In genomic region chr16:64754743-64755139, GRCm38 (mm10) we compare ENCODE assay signal across 8 mouse cellular contexts. TPM values are rescaled to one million over a fixed set of nuclear protein-coding genes. Genes with fewer than 3 reads are reported as not detected.
DNase-seq lines count a peak whose midpoint lies in the region; ATAC-seq and TF ChIP-seq lines count a peak whose summit lies in the region.

No protein-coding gene starts in this region.

- no peak overlapping the region for H3K4me3 ChIP-seq in gastrocnemius, adult 2 months
- no peak overlapping the region for H3K4me3 ChIP-seq in spleen, adult 2 months (ENCODE audit: extremely low read depth, insufficient read depth, insufficient read length)
- no peak overlapping the region for H3K4me3 ChIP-seq in hindbrain, embryonic 13.5 days
- no peak overlapping the region for H3K4me3 ChIP-seq in midbrain, embryonic 16.5 days (ENCODE audit: low read depth, low read length)

- no peak overlapping the region for H3K9ac ChIP-seq in hindbrain, embryonic 13.5 days
- no peak overlapping the region for H3K9ac ChIP-seq in midbrain, embryonic 16.5 days (ENCODE audit: low read depth, low read length)

- H3K4me1 ChIP-seq in spleen, adult 2 months (ENCODE audit: control insufficient read depth, insufficient read depth, insufficient read length): peaks cover 2% of the 10 kb centered on the region; the same call in 1 of the 2 replicates
- H3K4me1 ChIP-seq in hindbrain, embryonic 13.5 days (replicated peaks): no peaks in the 10 kb centered on the region
- H3K4me1 ChIP-seq in midbrain, embryonic 16.5 days (ENCODE audit: control insufficient read depth, insufficient read depth, low read length): no peaks in the 10 kb centered on the region

- no peaks in the 10 kb centered on the region for H3K27me3 ChIP-seq in spleen, adult 2 months (ENCODE audit: control insufficient read depth, insufficient read depth, low read length)
- H3K27me3 ChIP-seq in hindbrain, embryonic 13.5 days: no peaks in the 10 kb centered on the region
- no peaks in the 10 kb centered on the region for H3K27me3 ChIP-seq in midbrain, embryonic 16.5 days (ENCODE audit: control insufficient read depth, insufficient read depth, low read depth, low read length)

- no peak for DNase-seq in gastrocnemius, adult 2 months
- DNase-seq in gastrocnemius, postnatal 14 days: no peak
- DNase-seq in spleen, adult 2 months (ENCODE audit: low read depth in 1 of 2, low spot score in 2 of 2): no peak
- DNase-seq in spleen, postnatal 4 days (ENCODE audit: low spot score in 2 of 2): no peak
- DNase-seq in spleen, postnatal 36 days (ENCODE audit: low spot score in 2 of 2): no peak
- no peak for DNase-seq in layer of hippocampus, adult 9-10 months (ENCODE audit: low spot score)

- WGBS in spleen, adult 2 months: 44% methylated on average over 3 of the region's 3 CpGs
- WGBS in hindbrain, embryonic 13.5 days: 44% methylated on average over 3 of the region's 3 CpGs
- 38% methylated on average over 3 of the region's 3 CpGs for WGBS in midbrain, embryonic 16.5 days

- intact Hi-C loops in gastrocnemius, adult 2 months (cut with DNase I): no loop called here
- intact Hi-C loops in gastrocnemius, postnatal 14 days (cut with DNase I; ENCODE audit: low total_unique reads): no loop called here

- H3K4me2 ChIP-seq in hindbrain, embryonic 13.5 days: no peak overlapping the region
- no peak overlapping the region for H3K4me2 ChIP-seq in midbrain, embryonic 16.5 days (ENCODE audit: low read length)

- TF ChIP-seq CTCF in gastrocnemius, adult 2 months (IDR thresholded peaks at IDR 0.05): peak; percentile 60
- peak; percentile 27; the same call in 1 of the 2 replicates for TF ChIP-seq CTCF in spleen, adult 2 months (IDR thresholded peaks at IDR 0.05; ENCODE audit: extremely low read depth, insufficient read depth, insufficient read length, insufficient replicate concordance)

- no peaks in the 10 kb centered on the region for H3K36me3 ChIP-seq in spleen, adult 2 months (ENCODE audit: control insufficient read depth, insufficient read depth, low read length)
- H3K36me3 ChIP-seq in hindbrain, embryonic 13.5 days: no peaks in the 10 kb centered on the region; the same call in 1 of the 2 replicates
- 0 out of 2 replicates have a peak, but pooled peaks cover 3% of the 10 kb centered on the region for H3K36me3 ChIP-seq in midbrain, embryonic 16.5 days (ENCODE audit: control insufficient read depth, insufficient read depth, low read length)

- H3K27ac ChIP-seq in gastrocnemius, adult 2 months: no peak overlapping the region
- H3K27ac ChIP-seq in spleen, adult 2 months (ENCODE audit: insufficient read depth, low read length): no peak overlapping the region
- H3K27ac ChIP-seq in hindbrain, embryonic 13.5 days: no peak overlapping the region
- H3K27ac ChIP-seq in midbrain, embryonic 16.5 days (ENCODE audit: low read length): no peak overlapping the region

- H3K9me3 ChIP-seq in hindbrain, embryonic 13.5 days: no peaks in the 10 kb centered on the region
- H3K9me3 ChIP-seq in midbrain, embryonic 16.5 days (replicated peaks; ENCODE audit: control insufficient read depth, low read length, poor library complexity, severe bottlenecking): no peaks in the 10 kb centered on the region

- peak; percentile 62; the same call in 1 of the 2 replicates for ATAC-seq in hindbrain, embryonic 13.5 days (ENCODE audit: low FRiP score)
- ATAC-seq in midbrain, embryonic 16.5 days: peak; percentile 63; the same call in 1 of the 2 replicates

- no peak for TF ChIP-seq POLR2A in spleen, adult 2 months (IDR thresholded peaks at IDR 0.05; ENCODE audit: low read depth, low read length)

RNA-seq across cellular contexts. Expression of gene 4930453N24Rik, which starts 16.2 kb away (rescaled TPM):
- total RNA-seq in gastrocnemius, adult 2 months (2021): 10 to 100 TPM; 52.9 to 55.0 TPM
- 10 to 100 TPM; 24.0 to 26.0 TPM for total RNA-seq in gastrocnemius, postnatal 14 days (2021)
- 2.5 and 2.9 TPM in 2 replicates for polyA plus RNA-seq in spleen, adult 2 months (2012; rRNA removed)
- 21.3 and 23.5 TPM in 2 replicates for polyA plus RNA-seq in hindbrain, embryonic 13.5 days (2015; fragmentation: Nextera tagmentation; extraction: Ambion mirVana)
- 18.6 TPM in 2 replicates for polyA plus RNA-seq in midbrain, embryonic 16.5 days (2015; fragmentation: Nextera tagmentation; extraction: Ambion mirVana)
